Mouse (Mus musculus) monocyte, adult 5-6 weeks (primary cell): Measurements from ENCODE around the gene Sept7. TPM values are rescaled to one million over a fixed set of nuclear protein-coding genes. Genes with fewer than 3 reads are reported as not detected.
"Not testable (repeated sequence)": the region's sequence is repeated elsewhere in the genome, so short reads cannot be mapped to it uniquely, and the experiment has no call there.

Source experiments
- ATAC-seq: fragments of 153-309, 156-312 bp; replicated peaks from 2 replicates; pipeline ENCODE4 v1.8.0; 2017; ENCODE audit warnings: mild to moderate bottlenecking; ENCODE audit not compliant: low TSS enrichment, insufficient number of reproducible peaks, severe bottlenecking, poor library complexity, low FRiP score
- total RNA-seq: library from RNA; stranded (forward); fragments of 200-1000, 200-491, 200-594 nt; gene quantifications from 3 replicates; pipeline ENCODE4 v1.2.3, GENCODE M21; 2017

The Sept7 gene
- 444 to 467 TPM (median 446 TPM) in 3 replicates for total RNA-seq

DNA sequence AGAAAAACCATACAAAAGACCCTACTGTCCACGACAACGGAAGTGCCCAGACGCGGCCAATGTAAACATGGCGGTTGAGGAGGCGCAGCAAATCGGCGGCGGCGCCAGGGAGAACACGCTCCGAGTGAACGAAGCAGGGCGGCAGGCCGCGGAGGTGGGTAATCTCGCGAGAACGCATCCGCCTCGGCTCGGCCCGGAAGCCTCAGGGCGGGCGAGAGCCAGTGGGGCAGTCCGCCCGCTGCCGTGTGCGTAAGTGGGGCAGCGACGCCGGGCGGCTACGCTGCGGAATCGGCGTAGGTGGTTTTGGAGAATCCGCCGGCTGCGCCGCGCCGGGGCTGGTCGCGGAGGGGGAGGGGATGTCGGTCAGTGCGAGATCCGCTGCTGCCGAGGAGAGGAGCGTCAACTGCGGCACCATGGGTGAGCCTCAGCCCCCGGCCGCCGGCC is at the start of gene Sept7:
Sept7 (plus strand) TSS at position 157 of the 444 bp plus-strand sequence.
- peak; percentile 96 for ATAC-seq

DNA sequence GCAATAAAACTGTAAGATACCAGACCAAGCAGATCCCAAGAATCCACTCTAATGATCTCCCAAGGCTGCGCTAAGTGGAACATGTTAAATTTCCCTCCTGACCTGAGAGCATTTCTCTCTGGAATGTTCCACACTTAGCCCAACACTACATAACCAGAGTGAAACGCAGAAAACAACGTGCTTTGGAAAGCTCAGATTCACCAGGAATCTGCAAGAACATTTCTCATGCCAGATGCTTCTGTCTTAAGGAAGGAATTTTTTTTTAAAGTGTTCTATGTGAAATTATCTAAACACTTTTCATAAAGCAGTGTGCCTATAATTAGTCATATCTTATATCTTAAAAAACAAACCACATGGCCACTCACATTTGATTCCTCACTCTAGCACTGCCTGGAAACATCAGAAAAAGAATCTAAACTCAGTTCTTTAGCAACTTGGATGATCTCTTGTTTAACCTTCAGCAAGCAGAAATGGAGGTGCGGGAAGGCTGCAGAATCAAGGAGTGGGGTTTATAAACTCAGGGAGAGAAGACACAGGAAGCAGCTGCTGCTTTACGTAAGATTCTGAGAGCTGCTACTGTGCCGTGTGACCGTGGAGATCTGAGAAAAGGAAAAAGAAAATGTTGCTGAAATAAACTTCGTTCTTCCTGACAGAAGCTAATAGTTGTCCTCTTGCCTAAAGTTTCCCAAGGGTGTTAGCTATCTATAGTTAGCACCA is 44.0 kb upstream of the Sept7 start:
- no peak for ATAC-seq

DNA sequence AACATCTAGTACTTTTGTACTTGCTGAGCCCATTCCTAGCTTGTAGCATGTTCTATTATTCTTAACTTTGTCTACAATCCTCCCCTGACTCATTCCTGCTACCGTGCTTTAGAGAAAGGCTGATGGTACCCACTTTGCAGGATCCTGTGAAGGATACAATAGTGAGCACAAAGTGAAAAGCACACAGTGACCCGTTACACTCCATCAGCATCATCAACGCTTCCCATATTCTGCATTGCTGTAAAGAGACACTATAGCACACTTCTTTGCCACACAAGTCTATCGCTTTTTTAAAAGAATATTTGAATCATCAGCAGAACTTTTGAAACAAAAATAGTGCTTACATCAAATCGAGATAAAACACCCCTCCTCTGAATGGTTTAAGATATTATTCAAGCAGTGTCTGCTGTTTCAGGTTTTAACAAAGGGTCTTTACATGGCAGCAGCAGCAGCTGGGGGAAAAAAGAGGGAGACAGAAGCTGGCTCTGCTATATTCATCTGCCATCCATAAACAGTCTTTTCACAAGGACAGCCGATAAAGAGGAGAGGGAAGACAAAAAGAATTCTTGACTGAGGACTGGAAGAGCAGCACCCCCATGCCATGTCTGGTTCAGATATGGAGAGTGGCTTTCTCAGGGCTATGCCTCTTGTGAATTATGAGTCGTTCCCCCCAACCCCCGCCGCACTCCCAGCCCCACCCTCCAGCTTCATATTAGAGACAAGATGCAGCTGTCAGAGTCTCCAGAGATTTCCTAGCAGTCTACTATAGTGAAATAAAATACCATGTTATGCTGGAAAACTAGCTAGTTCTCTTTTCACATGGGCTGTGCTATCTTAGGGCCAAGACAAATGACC is 39.7 kb upstream of the Sept7 start:
- no peak for ATAC-seq

DNA sequence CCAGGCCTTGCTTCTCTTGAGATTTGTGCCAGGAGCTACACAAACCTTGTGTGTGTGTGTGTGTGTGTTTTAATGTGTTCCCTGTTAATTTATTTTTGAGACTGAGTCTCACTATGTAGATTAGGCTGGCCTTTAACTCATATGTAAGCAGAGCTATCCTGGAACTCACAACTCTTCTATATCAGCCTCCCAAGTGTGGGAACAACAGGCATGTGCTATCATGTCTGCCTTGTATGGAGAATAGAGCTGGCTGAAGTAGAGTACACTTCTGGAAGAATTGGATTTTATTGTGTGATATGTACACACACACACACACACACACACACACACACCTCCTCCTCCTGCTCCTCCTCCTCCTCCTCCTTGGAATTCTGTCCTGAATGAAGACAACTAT is 39.1 kb upstream of the Sept7 start:
- no peak for ATAC-seq

DNA sequence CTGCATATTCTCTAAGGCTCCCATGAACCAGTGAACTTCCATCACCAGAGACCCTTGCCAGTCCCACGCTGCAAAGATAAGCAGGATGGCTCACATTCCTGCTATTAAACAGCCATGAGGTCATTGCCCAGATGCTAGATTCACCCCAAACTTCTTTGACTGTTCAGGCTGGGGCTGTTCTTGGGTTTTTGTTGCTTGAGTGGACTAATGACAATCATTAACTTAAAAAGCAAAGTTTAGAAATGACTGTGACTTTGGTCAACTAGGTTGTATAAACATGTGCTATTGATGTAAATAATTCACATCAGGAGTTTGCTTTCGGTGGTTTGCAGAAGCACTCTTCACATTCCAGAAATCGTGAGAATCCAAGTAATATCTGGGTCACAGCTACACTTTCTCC is 36.8 kb upstream of the Sept7 start:
- ATAC-seq, result no peak

DNA sequence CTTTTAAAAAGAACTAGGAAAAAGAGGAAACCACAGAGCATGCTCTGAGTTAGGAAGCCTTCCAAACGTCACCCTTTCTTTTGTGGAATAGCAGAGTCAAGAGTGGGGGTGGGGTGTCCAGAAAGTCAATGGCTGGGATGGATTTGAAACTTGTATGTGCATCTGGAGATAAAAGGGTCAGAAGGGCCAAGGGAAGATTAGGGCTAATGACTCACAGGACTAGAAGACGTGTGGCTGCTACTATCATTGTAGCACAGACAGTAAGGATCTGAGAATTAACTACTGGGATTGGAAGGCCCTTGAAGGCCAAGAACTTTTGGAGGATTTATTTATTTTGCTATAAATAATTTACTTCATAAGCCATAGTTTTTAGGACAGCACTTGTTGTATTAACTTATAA is 36.0 kb upstream of the Sept7 start:
- ATAC-seq, result no peak

DNA sequence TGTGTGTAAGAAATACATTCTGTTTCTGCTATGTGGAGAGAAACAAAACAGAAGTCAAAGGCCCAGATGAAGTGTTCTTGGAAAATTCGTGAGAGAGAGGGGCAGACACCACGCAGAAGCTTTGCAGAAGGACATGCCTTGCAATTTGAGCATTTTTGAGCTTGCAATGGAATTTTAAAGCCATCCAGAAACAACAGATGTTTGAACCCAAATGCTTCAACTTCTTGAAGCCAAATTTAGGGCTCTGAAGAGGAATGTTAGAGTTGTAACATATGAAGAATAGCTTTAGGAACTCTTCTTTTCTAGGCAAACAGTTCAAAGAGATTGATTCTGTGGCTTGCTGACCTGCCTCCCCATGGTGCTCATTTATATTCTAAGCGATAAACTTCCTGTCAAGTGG is 33.3 kb upstream of the Sept7 start:
- no peak for ATAC-seq

DNA sequence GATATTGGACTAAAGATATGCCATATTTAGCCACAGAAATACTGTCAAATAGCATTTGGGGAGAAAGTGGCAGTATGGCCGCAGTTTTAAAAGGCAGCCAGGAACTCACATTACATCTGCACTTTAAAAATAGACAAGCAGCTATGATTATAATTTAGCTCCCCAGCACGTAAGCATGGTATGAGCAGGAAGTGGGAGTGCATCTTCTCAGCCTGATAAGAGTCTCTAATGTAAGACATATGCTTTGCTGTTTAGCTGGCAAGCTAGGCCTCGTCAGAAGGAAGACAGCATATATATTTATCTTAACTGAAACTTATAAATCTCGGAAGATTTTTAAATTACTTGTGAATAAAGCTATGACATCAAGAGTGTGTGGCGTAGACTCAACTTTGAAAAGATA is 32.4 kb upstream of the Sept7 start:
- no peak for ATAC-seq

DNA sequence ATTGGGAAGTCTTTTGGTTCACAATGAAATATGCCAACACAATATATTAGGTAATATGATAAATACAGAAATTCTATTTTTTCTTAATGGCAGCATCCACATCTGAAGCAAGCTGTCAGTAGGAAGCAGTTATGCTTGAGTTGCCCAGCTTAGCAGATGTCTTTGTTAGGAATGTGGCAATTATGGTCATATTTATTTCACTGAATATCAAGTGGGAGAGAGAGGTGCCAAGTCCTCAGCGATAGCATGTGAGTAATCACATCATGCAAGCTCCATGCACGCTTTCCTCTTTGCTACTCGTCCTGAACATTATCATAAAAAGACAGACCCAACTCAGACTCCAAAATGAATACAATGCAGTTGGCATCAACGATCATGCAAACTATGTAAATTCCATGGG is 27.3 kb upstream of the Sept7 start:
- no peak for ATAC-seq

DNA sequence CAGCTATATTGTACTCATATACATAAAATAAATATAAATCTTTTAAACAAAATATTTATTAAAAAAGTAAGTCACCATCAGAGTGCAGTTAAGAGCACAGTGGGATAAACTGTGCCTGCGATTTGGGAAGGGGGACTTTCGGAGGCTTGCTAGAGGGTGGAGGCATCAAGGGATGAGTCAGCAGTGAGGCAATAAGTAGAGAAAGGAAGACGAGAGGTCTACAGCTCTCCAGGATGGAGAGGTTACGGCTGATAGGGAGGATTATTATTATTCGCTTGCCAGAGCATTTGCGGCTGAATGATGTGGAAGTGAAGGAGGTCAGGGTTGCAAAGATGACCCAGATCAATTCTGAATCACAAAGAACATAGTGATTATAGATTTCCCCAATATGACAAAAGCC is 22.5 kb upstream of the Sept7 start:
- ATAC-seq, result no peak

DNA sequence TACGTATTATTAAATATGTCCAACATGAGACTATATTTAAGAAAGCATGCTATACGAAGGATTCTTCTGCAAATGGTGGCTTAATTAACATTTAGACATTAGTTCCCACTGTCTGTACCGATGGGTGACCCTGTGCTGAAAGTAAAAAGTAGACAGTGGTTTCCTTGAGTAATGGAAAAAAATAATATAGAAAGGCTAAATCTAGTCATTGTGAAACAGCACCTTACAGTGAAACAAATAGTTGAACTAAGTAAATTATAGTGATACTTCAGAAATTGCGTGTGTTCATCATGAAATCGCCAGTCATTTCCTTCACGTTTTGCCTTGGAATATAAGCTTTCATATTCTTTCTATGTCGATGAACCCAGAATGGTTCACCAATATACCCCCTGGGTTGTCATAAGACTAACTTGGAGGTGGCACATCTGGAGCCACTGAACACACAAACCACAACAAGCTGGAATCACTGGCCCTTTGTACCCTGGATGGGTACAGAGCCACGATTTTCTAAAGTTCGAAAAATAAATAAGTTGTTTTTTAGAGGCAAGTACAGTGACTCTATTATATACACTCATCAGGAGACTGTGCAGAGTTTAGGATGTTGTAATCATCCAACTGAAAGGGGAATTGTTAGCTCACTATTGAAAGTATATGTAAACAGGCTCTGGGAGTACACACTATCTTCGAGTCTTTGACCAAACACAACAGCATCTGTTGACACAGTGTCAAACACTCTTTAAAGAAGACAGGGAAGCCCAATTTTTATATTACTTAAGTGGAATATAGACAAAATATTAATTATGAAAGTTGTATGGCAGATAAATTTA is 21.8 kb upstream of the Sept7 start:
- no peak for ATAC-seq

DNA sequence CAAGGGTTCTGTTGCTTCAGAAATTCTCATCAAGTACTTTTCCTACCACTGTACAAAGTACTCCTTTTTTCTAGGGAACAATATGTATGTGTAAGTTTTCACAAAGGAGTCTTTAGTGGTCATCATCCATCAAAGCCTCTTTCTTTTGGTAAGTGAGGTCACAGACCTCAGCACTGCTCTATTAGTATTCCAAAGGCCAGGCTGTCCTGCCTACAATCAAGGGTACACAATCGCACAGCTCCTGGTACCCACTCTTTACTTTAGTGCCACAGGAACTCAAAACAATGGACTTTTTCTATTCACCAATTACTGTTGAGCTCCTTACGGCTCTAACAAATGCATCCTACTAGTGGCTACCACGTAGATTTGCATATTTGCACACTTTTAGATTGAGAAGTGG is 11.2 kb upstream of the Sept7 start:
- ATAC-seq, result no peak

DNA sequence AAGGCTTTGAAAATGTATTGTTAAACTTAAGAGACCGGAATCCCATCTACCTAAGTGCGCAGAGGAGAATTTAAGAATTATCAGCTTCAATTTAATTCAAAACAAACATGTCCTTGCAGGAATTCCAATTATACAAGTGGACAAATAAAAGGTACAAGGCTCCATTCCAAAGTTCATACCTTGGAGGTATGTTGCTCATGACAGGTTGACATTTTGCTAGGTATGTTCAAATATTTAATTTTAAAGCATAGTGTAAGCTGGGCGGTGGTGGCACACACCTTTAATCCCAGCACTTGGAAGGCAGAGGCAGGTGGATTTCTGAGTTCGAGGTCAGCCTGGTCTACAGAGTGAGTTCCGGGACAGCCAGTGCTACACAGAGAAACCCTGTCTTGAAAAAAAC is 10.5 kb upstream of the Sept7 start:
- ATAC-seq, result not testable (repeated sequence)

DNA sequence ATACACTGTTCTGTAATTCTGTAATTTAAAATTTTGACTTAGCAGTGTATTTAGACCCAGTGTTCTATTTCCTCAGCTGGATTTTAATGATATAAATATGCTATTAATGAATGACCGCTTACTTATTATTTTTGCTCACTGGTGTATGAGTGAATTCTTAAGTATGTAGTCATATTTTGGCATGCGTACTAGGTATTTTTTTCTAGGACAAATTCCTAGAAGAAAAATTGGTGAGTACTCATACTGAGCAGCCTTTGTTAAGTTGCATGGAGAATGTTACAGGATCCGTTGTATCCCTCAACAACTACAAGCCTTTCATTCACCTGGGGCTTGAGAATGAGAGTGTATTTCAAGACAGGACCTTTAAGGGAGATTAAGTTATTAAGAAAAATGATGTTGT is 10.0 kb upstream of the Sept7 start:
- ATAC-seq, result no peak

DNA sequence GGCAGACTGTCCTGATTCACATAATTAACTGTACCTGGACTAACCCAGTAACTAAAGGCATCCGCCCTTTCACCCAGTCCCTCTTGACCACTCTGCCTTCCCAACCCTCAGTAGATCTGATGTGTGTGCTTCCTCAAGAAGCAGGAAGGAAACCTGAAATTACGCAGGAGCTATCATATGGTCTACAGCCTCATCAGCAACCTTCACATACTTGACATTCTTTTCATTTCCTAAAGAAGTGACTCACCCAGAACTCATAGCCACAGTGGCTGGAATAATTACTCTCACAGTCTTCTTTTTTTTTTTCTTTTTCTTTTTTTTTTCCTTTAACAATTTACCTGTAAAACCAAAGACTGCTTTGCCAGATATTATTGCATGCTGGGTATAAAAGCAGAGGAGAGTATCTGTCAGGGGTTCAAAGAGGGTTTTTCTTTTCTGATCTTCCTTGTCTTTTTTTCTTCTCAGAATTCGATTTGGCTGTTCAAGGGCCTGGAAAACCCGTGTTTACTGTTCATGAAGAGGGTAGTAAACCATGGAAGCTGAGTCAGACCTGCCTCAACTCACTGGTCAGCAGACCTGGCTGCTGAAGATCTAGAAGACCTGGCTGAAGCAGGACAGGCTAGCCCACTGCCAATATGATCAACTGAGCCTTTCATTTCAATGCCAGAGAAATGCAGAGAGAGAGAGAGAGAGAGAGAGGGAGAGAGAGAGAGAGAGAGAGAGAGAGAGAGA is 8.1 kb upstream of the Sept7 start:
- no peak for ATAC-seq

DNA sequence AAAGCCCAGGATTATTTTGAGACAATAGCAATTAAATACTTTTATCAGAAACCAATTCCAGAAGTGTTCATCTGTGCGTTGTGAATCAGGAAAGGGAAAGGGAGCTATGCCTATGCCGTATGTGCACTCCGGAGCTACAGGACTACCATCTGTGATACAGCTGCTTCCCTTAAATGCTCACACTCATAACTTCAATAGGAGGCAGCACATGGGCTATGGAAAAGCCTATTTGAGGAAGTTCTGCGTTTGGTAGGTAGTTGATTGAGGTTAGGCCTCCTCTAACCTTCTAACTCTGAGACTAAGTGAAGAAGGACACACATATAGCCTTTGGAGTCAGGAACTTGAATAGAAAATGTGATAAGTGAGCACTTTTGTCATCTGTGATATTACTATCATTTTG is 7.1 kb upstream of the Sept7 start:
- no peak for ATAC-seq

DNA sequence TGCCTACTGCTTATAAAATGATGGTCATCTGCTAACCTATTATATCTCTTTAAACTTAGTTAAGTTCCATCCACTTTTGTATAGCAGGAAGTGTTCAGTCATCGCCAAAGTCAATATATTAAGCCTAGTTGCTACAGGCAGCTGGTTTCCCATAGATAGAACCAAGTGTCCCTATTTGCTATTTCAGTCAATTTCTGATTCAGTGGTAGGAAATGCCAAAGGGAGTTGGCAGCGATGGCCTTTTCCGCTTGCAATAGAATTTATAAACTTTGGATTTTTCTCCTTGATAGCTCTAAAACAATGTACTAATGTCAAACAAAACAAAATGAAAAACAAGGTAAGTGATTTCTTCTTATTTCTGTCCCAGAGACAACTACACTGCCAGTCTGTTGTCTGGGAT is 5.7 kb upstream of the Sept7 start:
- no peak for ATAC-seq

DNA sequence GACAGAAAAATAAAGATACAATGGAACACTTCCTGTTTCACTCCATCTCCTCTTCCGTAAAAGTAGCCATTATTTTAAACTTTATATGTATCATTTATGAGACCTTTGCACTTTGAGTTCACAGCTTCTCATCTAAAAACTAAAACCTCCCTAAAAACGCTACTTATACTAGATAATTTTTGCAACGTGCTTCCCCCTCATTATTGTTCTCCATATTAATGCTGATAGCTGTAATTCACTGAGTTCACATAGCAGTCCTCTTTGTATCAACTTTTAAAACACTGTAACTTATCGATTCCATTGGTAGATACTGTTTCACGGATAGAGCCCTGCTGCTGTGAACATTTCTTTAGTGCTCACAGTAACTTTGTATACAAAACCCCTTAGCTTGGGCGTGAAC is 1.1 kb upstream of the Sept7 start:
- no peak for ATAC-seq
